Mouse (Mus musculus) bone marrow macrophage, adult 2 months (primary cell): ENCODE measurements around the gene Efhd2. TPM values are rescaled to one million over a fixed set of nuclear protein-coding genes. Genes with fewer than 3 reads are reported as not detected.

Experiments used
- H3K27ac ChIP-seq: 2 replicates; pipeline ENCODE4 v1.5.1; 2012; ENCODE audit warnings: low read depth, low read length; ENCODE audit not compliant: insufficient read depth
- H3K4me1 ChIP-seq: 2 replicates; pipeline ENCODE4 v1.6.1; 2012; ENCODE audit warnings: low read length; ENCODE audit not compliant: control insufficient read depth, insufficient read depth
- H3K4me3 ChIP-seq: 2 replicates; pipeline ENCODE4 v1.5.1; 2012; ENCODE audit warnings: mild to moderate bottlenecking, low read length, moderate library complexity; ENCODE audit not compliant: insufficient read depth
- CTCF ChIP-seq: IDR thresholded peaks from 2 replicates; pipeline ENCODE4 v1.5.1; 2012; ENCODE audit warnings: low read depth, mild to moderate bottlenecking, low read length, moderate library complexity
- POLR2A ChIP-seq: IDR thresholded peaks from 2 replicates; pipeline ENCODE4 v1.6.1; 2012; ENCODE audit warnings: mild to moderate bottlenecking, low read depth, low read length, borderline replicate concordance
- polyA plus RNA-seq: library from polyadenylated mRNA; stranded (reverse); fragments of >200 nt; gene quantifications from 2 replicates; pipeline ENCODE4 v1.2.4, GENCODE M21; 2012; ENCODE audit not compliant: missing spikeins, insufficient read depth, insufficient read length

Gene Efhd2
- polyA plus RNA-seq, 1 experiment, result 491 TPM

- Histone ChIP-seq H3K4me1 (no peaks in the 10 kb centered on the region), H3K27ac (no peak overlapping the region), H3K4me3 (no peak overlapping the region)
- TF ChIP-seq CTCF (no peak), POLR2A (no peak)
These were observed 7.2 kb upstream of the Efhd2 start for GRCm38 (mm10) chr4:141881950-141882349.

- no peak overlapping the region for H3K27ac ChIP-seq
- no peak for TF ChIP-seq POLR2A
- no peak overlapping the region for H3K4me3 ChIP-seq
- no peaks in the 10 kb centered on the region for H3K4me1 ChIP-seq
These were observed 6.7 kb upstream of the Efhd2 start for GRCm38 (mm10) chr4:141881289-141881914.

DNA sequence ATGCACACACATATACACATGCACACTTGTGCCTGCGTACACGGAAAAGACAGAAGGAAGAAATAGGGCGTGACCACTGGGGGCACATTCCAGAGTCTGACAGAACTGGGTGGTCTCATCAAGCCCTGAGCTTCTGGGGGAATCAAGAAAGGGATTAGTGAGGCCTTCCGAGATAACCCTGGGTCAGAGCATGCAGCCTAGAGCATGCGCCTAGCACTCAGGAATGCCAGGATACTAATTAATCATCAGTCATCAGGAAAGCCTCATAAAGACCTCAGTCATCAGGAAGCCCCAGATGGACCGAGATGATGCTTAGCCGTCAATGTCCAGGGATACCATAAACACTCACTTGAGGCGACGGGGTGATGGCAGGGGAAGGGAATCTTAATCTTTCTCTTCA, 5.2 kb upstream of the Efhd2 start:
- Histone ChIP-seq H3K4me1 (peaks cover 6% of the 10 kb centered on the region), H3K4me3 (no peak overlapping the region), H3K27ac (no peak overlapping the region)
- TF ChIP-seq CTCF (no peak), POLR2A (no peak)

DNA sequence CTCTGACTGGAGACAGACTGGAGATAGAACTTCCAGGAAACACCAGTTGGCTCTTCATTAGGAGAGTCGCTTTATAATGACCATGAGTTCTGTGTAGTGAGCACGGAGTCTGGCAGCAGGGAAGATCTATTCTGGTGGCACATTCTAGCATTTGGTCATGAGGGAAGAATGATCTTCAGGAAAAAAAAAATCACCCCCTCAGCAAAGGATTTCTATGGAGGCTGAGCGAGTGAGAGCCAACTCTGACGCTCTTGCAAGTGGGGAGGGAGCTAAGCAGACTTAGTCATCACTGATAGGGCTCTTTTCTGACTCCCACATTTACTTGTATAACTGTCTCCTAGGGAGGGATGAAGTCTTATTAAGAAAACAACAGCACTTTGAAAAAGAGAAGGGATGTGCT, 4.4 kb upstream of the Efhd2 start:
- Histone ChIP-seq H3K27ac (no peak overlapping the region), H3K4me3 (no peak overlapping the region), H3K4me1 (peaks cover 6% of the 10 kb centered on the region)
- no peak for TF ChIP-seq POLR2A
- no peak for TF ChIP-seq CTCF

DNA sequence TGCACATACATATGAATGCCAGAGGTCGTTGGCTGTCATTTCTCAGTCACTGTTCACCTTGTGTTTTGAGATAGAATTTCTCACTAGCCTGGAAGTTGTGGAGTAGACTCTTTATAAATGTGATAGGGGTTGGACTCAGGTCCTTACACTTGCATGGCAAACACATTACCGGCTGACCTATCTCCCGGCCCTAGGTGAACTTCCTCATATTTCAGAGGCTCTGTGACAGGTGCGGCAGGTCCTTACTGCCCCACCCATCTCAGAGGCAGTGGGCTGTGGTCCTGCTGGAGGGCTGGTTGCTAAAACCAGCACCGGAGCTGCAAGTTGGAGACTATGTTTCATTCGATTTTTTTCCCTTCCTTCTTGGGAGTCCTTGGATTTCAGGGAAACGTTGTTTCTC, 3.9 kb upstream of the Efhd2 start:
- TF ChIP-seq CTCF (no peak), POLR2A (no peak)
- Histone ChIP-seq H3K27ac (no peak overlapping the region), H3K4me1 (peaks cover 6% of the 10 kb centered on the region), H3K4me3 (no peak overlapping the region)

DNA sequence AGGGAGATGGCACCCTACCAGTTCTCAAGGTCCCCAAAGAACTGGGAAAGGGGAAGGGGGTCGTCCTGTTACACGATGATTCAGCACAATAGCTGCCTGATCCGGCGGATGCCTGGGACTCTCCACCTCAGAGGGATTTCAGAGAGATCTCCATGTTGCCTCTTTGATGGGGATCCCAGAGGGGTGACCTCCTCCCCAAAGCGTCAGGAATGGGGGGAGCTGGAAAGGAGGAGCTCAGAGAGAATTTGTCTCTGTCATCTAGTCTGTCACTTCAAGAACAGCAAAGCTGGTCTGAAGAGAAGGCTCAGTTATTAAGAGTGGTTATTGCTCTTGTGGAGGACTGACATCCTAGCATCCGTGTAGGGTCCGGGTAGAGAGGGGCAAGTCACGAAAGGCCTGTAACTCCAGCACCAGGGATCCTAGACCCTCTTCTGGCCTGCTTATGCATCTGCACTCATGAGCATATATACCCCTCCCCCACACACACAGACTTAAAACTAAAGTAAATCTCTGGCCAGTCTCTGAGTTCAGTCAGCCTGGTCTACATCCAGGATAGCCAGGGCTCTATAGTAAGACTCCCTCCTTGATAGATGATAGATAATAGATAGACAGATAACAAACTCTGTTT, 875 bp upstream of the Efhd2 start:
- H3K4me3 ChIP-seq, result peak overlapping the region; percentile 77
- TF ChIP-seq CTCF (no peak), POLR2A (no peak)
- H3K4me1 ChIP-seq, result peaks cover 13% of the 10 kb centered on the region
- H3K27ac ChIP-seq, result no peak overlapping the region

GRCm38 (mm10) chr4:141874111-141874600, 564 bp downstream of the Efhd2 start:
- Histone ChIP-seq H3K27ac (peak overlapping the region; percentile 96), H3K4me1 (peaks cover 23% of the 10 kb centered on the region), H3K4me3 (peak overlapping the region; percentile 77)
- TF ChIP-seq CTCF (no peak), POLR2A (no peak)

DNA sequence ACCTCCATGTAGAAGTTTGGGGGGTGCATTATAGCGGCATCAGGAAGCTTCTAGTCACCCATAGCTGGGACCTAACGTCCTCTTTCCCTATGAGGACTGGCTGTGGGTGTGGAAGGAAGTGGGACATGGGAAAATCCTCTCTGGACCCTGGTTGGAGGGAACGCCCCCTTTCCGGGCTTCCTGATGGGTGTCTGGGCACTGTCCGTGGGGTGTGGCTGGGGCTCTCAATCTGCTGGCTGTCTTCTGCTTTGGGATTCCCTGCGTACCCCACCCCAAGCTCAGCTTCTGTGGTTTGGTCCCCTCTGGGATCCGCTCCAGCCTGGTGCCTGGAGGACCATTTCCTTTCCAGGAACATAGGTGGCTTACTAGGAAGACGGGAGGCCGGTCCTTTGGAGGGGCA, 1.7 kb downstream of the Efhd2 start:
- Histone ChIP-seq H3K4me1 (peaks cover 34% of the 10 kb centered on the region), H3K27ac (peak overlapping the region; percentile 96), H3K4me3 (peak overlapping the region; percentile 77)
- TF ChIP-seq POLR2A, result no peak
- TF ChIP-seq CTCF, result no peak

- peak overlapping the region; percentile 77 for H3K4me3 ChIP-seq
- peaks cover 44% of the 10 kb centered on the region for H3K4me1 ChIP-seq
- peak overlapping the region; percentile 96 for H3K27ac ChIP-seq
- no peak for TF ChIP-seq POLR2A
- TF ChIP-seq CTCF, result no peak
These were observed 2.8 kb downstream of the Efhd2 start for GRCm38 (mm10) chr4:141871909-141872308.

- peaks cover 49% of the 10 kb centered on the region for H3K4me1 ChIP-seq
- peak overlapping the region; percentile 96 for H3K27ac ChIP-seq
- TF ChIP-seq CTCF (no peak), POLR2A (no peak)
- peak overlapping the region; percentile 77 for H3K4me3 ChIP-seq
These were observed 3.4 kb downstream of the Efhd2 start for GRCm38 (mm10) chr4:141871333-141871725.
